Mouse (Mus musculus) stomach, postnatal 0 days (tissue): ENCODE data around the gene Mamld1.

Experiments used
- CTCF ChIP-seq: IDR thresholded peaks from 2 replicates; pipeline ENCODE4 v1.5.1; 2016; ENCODE audit warnings: antibody characterized with exemption, low read depth, mild to moderate bottlenecking, moderate library complexity
- EP300 ChIP-seq: optimal IDR thresholded peaks from 2 replicates; pipeline ENCODE3; 2016; ENCODE audit warnings: antibody characterized with exemption

- TF ChIP-seq CTCF (no peak), EP300 (no peak)
Measured at GRCm38 (mm10) chrX:71105820-71106219, 55.8 kb downstream of the Mamld1 start.
